Mouse (Mus musculus) thymus, adult 2 months (tissue): ENCODE results near the gene Cbarp.
A peak's percentile ranks its signal among the peaks of the same experiment; 100 is the strongest.

ENCODE experiments used
- CTCF ChIP-seq: fragments of 200-500 bp; IDR thresholded peaks from 2 replicates; pipeline ENCODE4 v1.5.1; 2012; ENCODE audit warnings: mild to moderate bottlenecking, control low read depth, low read length, moderate library complexity, borderline replicate concordance; ENCODE audit not compliant: control insufficient read depth, poor library complexity, insufficient read depth; ENCODE audit errors: extremely low read depth
- POLR2A ChIP-seq: fragments of 200-500 bp; IDR thresholded peaks from 2 replicates; pipeline ENCODE4 v1.6.1; 2012; ENCODE audit warnings: mild to moderate bottlenecking, low read length, control low read depth, moderate library complexity; ENCODE audit not compliant: control insufficient read depth, poor library complexity, insufficient read depth; ENCODE audit errors: extremely low read depth

DNA sequence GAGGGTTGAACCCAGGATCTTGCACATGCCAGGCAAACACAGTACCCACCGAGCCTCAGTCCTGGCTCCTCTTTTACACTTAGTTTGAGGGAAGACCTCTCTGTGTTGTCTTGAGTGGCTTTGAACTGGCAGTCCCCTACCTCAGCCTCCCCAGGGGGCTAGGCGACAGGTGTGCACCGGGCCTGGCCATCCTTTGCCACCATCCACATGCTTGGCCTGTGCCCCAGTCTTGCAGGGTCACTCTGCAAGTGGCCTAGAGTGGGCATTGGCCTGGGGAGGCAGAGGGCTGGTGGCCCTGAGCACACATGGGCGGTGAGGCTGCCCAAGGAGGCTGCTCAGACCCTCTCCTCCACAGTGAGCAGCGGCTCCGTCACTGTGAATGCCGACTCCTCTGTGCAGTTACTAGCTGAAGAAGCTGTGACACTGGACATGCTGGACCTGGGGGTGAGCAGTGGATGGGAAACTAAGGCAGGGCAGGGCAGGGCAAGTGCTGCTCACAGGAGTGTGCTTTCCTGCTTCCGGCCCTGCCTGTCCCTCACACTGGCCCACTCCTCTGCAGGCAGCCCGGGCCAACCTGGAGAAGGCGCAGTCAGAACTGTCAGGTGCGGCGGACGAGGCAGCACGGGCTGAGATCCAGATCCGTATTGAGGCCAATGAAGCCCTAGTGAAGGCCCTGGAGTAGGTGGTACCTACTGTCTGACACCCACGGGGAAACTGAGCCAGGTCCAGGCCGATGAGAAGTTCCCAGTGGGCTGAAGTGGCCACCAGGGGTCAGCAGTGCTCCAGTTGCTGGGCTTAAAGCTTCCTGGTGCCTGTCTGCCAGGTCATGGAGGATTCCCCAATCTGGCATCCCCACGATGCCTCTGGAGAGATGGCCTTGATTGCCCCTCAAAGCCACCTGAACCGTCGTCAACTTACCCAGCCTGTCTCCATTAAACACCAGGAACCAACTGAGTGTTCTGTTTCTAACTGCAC lies 4.5 kb upstream of the Cbarp start:
- TF ChIP-seq CTCF, result peak; percentile 82; the same call in 1 of the 2 replicates
- no peak for TF ChIP-seq POLR2A
